Mouse (Mus musculus) 416B (cell line): ENCODE results near the gene Mybbp1a.

Experiments
- DNase-seq: peaks from one replicate; pipeline ENCODE4 v3.0.0; 2011; ENCODE audit warnings: low read depth

Mybbp1a gene

GRCm38 (mm10) chr11:72440965-72441664 lies at the start of gene Mybbp1a:
Gene Mybbp1a, plus strand, starts transcription at chr11:72441355.
- peak; percentile 98 for DNase-seq

GRCm38 (mm10) chr11:72393243-72393642 lies 47.9 kb upstream of the Mybbp1a start:
- DNase-seq: peak; percentile 27

GRCm38 (mm10) chr11:72393669-72394068 lies 47.5 kb upstream of the Mybbp1a start:
- no peak for DNase-seq

DNA sequence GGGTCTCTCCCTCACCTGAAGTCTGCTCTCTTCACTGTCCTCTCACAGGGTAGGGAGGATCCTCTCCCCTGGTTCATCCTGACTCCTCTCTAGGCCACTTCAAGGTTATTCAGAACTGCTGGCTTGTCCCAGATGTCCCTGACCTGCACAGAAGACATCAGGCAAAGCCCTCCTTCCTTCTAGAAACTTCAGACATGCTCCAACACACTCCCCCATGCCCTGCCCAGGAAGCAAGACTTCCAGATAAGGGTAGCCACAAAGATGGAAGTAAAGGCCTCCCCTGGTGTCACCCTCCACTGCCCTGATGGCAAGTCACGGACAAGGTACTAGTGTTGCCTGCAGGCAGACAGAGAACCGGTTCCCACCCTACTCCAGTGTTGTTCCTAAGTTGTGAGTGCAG lies 46.5 kb upstream of the Mybbp1a start:
- no peak for DNase-seq

DNA sequence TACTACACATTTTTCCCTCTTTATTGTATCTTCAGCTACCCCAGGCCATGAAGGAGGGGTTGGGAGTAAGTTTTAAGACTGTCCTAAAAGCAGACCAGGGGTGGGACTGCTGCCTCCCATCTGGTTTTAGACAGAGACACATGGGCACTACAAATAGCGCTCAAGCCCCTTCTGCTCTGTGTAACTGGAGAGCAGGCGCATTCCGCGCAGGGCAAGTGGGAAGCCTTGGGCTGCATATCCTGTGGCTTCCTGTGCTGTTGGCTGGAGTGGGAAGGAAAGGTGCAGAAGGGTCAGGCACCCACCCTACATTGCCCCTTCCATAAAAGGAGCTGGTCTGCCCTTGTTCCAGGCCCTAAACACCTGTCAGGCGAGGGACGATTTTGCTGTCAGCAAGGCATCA lies 45.5 kb upstream of the Mybbp1a start:
- no peak for DNase-seq

- DNase-seq: no peak
Measured at GRCm38 (mm10) chr11:72396621-72397020, 44.5 kb upstream of the Mybbp1a start.

DNA sequence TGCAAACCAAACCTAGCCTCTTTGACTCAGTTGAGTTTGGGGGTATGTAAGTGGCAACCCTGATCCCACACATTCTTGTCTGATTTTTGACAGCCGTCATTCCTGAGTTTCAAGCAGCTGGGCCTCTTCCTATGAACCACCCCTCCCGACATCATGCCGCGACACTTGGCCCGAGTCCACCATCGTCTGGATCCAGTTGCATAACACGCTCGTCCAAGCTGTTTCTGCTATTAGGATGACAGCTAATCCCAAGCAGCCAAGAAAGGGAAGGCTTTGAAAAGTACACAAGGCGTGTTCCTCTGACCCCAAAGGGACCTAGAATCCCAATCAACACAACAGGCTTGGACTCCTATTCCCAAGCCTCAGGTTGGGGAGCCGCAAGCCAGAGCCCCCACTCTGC lies 44.1 kb upstream of the Mybbp1a start:
- DNase-seq: no peak

- no peak for DNase-seq
Measured at GRCm38 (mm10) chr11:72397811-72398525, 43.2 kb upstream of the Mybbp1a start.

DNA sequence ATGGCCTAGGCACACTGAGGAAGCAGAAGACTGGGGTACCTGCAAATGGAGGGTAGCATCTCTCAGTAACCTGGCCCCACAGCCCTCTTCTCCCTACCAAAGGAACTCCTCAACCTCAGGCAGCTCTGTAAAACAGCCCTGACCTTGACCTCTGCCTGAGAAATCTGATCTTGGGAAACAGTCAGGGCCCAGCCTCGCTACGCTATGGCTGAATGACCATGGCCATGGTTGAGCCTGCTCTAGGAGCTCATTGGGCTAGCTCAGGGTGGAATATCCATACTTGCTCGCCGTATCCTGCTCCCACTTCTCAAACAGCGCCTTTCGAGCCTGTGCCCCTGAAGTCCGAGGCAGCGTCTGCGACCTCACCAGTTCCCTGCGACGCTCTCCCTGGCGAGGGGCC lies 40.1 kb upstream of the Mybbp1a start:
- DNase-seq: no peak

DNA sequence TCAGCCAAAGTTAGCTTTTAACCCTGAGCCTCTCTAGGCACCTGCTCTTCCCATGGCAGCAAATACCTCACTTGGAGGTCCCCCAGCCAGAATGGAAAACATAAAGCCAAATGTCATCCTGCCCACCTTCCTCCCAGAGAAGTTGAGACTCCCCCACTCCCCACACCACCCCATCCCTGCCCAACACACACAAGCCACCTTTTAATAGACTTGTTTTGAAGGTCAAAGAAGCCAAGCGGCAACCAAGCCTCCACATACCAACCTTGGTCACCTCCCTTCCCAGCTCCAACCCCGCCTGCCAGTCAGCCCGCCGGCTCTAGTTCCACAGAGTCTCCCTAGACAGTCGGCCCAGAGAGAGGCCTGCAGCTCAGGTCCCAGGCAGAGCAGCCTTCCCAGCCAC lies 39.1 kb upstream of the Mybbp1a start:
- no peak for DNase-seq

DNA sequence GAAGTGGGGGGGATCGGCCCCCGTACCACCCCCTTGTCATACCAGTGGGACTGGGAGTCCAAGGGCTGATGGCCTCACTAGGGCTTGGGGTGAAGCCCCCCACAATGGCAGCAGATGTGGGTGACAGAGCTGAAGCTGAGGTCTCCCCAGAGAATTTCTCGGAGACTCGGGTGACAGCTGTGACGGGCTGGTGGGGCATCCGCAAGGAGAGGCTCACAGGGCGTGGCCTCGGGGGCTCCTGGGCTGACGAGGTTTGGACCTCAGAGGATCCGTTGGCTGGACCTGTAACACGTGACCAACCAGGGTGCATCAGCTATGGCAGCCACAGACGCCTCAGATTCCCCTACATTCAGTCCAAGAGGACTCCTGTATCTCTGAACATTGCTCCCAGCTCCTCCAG lies 38.2 kb upstream of the Mybbp1a start:
- no peak for DNase-seq

- DNase-seq: no peak
Measured at GRCm38 (mm10) chr11:72405532-72405931, 35.6 kb upstream of the Mybbp1a start.

DNA sequence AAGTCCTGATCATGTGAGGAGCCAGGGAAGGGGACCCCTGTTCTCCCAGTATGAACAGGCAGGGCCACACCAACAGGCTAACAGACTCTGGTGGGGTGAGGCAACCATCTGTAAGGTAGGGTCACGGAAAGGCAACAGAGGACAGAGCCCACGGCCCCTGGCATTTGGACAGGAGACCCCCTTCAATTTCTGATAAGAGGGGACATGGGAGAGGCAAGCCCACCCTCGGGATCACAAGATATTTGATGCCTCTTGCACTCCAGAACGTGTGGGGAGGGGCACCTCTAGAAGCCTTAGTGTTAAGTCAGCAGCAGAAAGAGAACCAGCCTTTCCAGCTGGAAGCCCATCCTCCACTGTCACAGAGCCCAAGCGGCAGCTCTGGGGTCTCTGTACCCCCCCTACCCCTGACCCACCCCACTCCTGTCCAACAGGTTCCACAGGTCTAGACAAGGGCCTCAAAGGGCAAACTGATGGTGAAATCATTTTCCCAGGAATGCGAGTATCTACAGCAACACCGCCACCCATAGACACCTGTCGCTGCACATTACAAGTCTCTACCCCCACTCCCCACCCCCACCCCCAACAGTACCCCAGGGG lies 35.0 kb upstream of the Mybbp1a start:
- no peak for DNase-seq

DNA sequence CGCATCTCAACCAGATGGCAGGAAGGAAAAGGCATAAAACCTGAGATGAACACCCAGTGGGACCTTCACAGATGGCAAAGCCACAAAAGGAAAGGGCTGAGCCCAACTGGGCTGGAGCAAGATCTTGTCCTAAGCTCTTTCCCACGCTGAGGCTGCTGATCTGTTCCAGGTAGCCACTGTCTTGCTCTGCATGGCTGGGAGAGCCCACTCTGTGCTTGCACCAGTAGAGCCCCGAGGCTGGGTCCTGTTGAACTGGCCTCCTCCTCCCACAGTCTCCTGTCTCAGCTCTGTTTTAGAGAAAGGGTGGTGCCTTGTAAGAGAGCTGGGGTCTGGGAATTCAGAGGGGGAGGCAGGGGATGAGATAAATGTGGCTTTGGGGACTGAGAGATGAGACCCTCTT lies 34.1 kb upstream of the Mybbp1a start:
- DNase-seq: no peak

DNA sequence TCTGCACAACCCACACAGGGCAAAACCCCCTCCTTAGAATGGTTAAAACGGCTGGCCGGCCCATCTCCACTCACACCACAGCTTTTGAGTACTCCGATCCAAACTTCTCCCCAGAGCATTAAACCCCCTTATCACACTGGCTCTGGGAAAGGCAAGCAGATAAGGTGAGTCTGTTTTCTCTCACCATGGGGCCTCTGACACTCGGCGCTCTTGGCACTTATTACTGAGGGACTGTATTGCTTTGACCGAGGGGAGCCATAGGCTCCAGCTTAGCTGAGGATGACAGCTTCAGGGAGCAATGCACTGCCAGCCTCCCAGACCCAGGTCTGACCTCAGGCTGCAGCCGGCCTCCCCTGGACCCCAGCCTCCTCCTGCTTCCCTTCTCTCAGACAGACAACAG lies 33.6 kb upstream of the Mybbp1a start:
- no peak for DNase-seq

- DNase-seq: no peak
Measured at GRCm38 (mm10) chr11:72408451-72409170, 32.5 kb upstream of the Mybbp1a start.

- no peak for DNase-seq
Measured at GRCm38 (mm10) chr11:72409649-72410385, 31.3 kb upstream of the Mybbp1a start.

- DNase-seq: no peak
Measured at GRCm38 (mm10) chr11:72410521-72411092, 30.5 kb upstream of the Mybbp1a start.

GRCm38 (mm10) chr11:72411093-72411921 lies 29.8 kb upstream of the Mybbp1a start, which contains the start of gene Smtnl2:
Gene Smtnl2, minus strand, starts transcription at chr11:72411713.
- DNase-seq: no peak

DNA sequence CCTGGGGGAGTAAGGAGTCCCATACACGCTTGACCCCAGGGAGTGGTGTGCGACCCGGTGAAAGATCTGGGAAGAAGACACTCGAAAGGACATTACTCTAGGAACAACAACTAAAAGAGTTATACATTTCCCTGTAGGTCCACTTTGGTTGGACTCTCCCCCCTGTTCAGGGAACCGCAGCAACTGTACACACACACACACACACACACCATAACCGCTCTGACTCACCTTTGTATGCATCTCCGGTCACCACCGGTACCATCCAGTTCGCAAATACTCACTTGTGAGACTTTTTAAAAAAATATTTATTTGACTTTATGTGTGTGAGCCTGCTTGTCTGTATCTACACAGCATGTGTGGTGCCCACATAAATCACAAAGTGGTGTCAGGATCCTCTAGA lies 29.2 kb upstream of the Mybbp1a start:
- DNase-seq: no peak

GRCm38 (mm10) chr11:72413016-72413415 lies 28.1 kb upstream of the Mybbp1a start:
- no peak for DNase-seq
